Mouse (Mus musculus): ENCODE data around the gene Atp1b1. TPM values are rescaled to one million over a fixed set of nuclear protein-coding genes. Genes with fewer than 3 reads are reported as not detected.

Gene Atp1b1
- polyA plus RNA-seq, 1 experiment from 2014 or later = 235 TPM

GRCm38 (mm10) chr1:164473398-164473797 is 15.2 kb upstream of the Atp1b1 start:
- H3K27ac ChIP-seq (ENCODE audit: low read depth, low read length) = no peak overlapping the region
- no peaks in the 10 kb centered on the region for H3K27me3 ChIP-seq (ENCODE audit: control insufficient read depth, insufficient read depth, low read length)
- ATAC-seq (replicated peaks; ENCODE audit: insufficient number of reproducible peaks, low FRiP score, low TSS enrichment) = no peak; the same call in 1 of the 2 replicates
- no peaks in the 10 kb centered on the region for H3K9me3 ChIP-seq (replicated peaks; ENCODE audit: control insufficient read depth, low read length)
- WGBS (ENCODE audit: insufficient replicate concordance) = 85% methylated on average over 7 of the region's 7 CpGs
- no peak overlapping the region for H3K4me2 ChIP-seq
- H3K9ac ChIP-seq (ENCODE audit: low read depth, low read length) = no peak overlapping the region
- H3K4me1 ChIP-seq (ENCODE audit: control insufficient read depth, insufficient read depth, low read length) = peaks cover 16% of the 10 kb centered on the region
- H3K4me3 ChIP-seq (ENCODE audit: low read depth, low read length) = no peak overlapping the region
- H3K36me3 ChIP-seq (ENCODE audit: control insufficient read depth, insufficient read depth, low read length) = no peaks in the 10 kb centered on the region

GRCm38 (mm10) chr1:164471632-164472031 is 13.5 kb upstream of the Atp1b1 start:
- no peak for ATAC-seq (replicated peaks; ENCODE audit: insufficient number of reproducible peaks, low FRiP score, low TSS enrichment)
- Histone ChIP-seq H3K9me3 (replicated peaks; ENCODE audit: control insufficient read depth, low read length) (no peaks in the 10 kb centered on the region), H3K4me1 (ENCODE audit: control insufficient read depth, insufficient read depth, low read length) (peaks cover 16% of the 10 kb centered on the region), H3K27me3 (ENCODE audit: control insufficient read depth, insufficient read depth, low read length) (no peaks in the 10 kb centered on the region), H3K36me3 (ENCODE audit: control insufficient read depth, insufficient read depth, low read length) (no peaks in the 10 kb centered on the region), H3K27ac (ENCODE audit: low read depth, low read length) (no peak overlapping the region), H3K4me2 (no peak overlapping the region), H3K9ac (ENCODE audit: low read depth, low read length) (no peak overlapping the region), H3K4me3 (ENCODE audit: low read depth, low read length) (no peak overlapping the region)
- 86% methylated on average over 5 of the region's 5 CpGs for WGBS (ENCODE audit: insufficient replicate concordance)

GRCm38 (mm10) chr1:164470985-164471384 is 12.8 kb upstream of the Atp1b1 start:
- H3K4me2 ChIP-seq = no peak overlapping the region
- no peaks in the 10 kb centered on the region for H3K27me3 ChIP-seq (ENCODE audit: control insufficient read depth, insufficient read depth, low read length)
- no peak overlapping the region for H3K9ac ChIP-seq (ENCODE audit: low read depth, low read length)
- ATAC-seq (replicated peaks; ENCODE audit: insufficient number of reproducible peaks, low FRiP score, low TSS enrichment) = no peak
- no peaks in the 10 kb centered on the region for H3K36me3 ChIP-seq (ENCODE audit: control insufficient read depth, insufficient read depth, low read length)
- H3K9me3 ChIP-seq (replicated peaks; ENCODE audit: control insufficient read depth, low read length) = no peaks in the 10 kb centered on the region
- 69% methylated on average over 6 of the region's 6 CpGs for WGBS (ENCODE audit: insufficient replicate concordance)
- no peak overlapping the region for H3K4me3 ChIP-seq (ENCODE audit: low read depth, low read length)
- H3K27ac ChIP-seq (ENCODE audit: low read depth, low read length) = no peak overlapping the region
- peaks cover 16% of the 10 kb centered on the region for H3K4me1 ChIP-seq (ENCODE audit: control insufficient read depth, insufficient read depth, low read length)

- 80% methylated on average over 8 of the region's 8 CpGs for WGBS (ENCODE audit: insufficient replicate concordance)
- Histone ChIP-seq H3K4me1 (ENCODE audit: control insufficient read depth, insufficient read depth, low read length) (0 out of 2 replicates have a peak, but pooled peaks cover under 1% of the 10 kb centered on the region), H3K9me3 (replicated peaks; ENCODE audit: control insufficient read depth, low read length) (no peaks in the 10 kb centered on the region), H3K9ac (ENCODE audit: low read depth, low read length) (no peak overlapping the region), H3K27me3 (ENCODE audit: control insufficient read depth, insufficient read depth, low read length) (no peaks in the 10 kb centered on the region), H3K36me3 (ENCODE audit: control insufficient read depth, insufficient read depth, low read length) (no peaks in the 10 kb centered on the region), H3K27ac (ENCODE audit: low read depth, low read length) (no peak overlapping the region), H3K4me3 (ENCODE audit: low read depth, low read length) (no peak overlapping the region), H3K4me2 (no peak overlapping the region)
- ATAC-seq (replicated peaks; ENCODE audit: insufficient number of reproducible peaks, low FRiP score, low TSS enrichment) = no peak
Measured at GRCm38 (mm10) chr1:164468329-164468728, 10.2 kb upstream of the Atp1b1 start.

GRCm38 (mm10) chr1:164467406-164467805 is 9.3 kb upstream of the Atp1b1 start:
- no peak overlapping the region for H3K27ac ChIP-seq (ENCODE audit: low read depth, low read length)
- no peaks in the 10 kb centered on the region for H3K27me3 ChIP-seq (ENCODE audit: control insufficient read depth, insufficient read depth, low read length)
- 84% methylated on average over 10 of the region's 10 CpGs for WGBS (ENCODE audit: insufficient replicate concordance)
- H3K4me3 ChIP-seq (ENCODE audit: low read depth, low read length) = no peak overlapping the region
- no peak overlapping the region for H3K4me2 ChIP-seq
- no peaks in the 10 kb centered on the region for H3K9me3 ChIP-seq (replicated peaks; ENCODE audit: control insufficient read depth, low read length)
- no peak overlapping the region for H3K9ac ChIP-seq (ENCODE audit: low read depth, low read length)
- H3K4me1 ChIP-seq (ENCODE audit: control insufficient read depth, insufficient read depth, low read length) = no peaks in the 10 kb centered on the region
- H3K36me3 ChIP-seq (ENCODE audit: control insufficient read depth, insufficient read depth, low read length) = no peaks in the 10 kb centered on the region
- no peak for ATAC-seq (replicated peaks; ENCODE audit: insufficient number of reproducible peaks, low FRiP score, low TSS enrichment)

- Histone ChIP-seq H3K4me1 (ENCODE audit: control insufficient read depth, insufficient read depth, low read length) (peaks cover 18% of the 10 kb centered on the region), H3K4me3 (ENCODE audit: low read depth, low read length) (peak overlapping the region; percentile 8; the same call in 1 of the 2 replicates), H3K27ac (ENCODE audit: low read depth, low read length) (peak overlapping the region; percentile 79), H3K4me2 (peak overlapping the region; percentile 51), H3K9me3 (replicated peaks; ENCODE audit: control insufficient read depth, low read length) (no peaks in the 10 kb centered on the region), H3K27me3 (ENCODE audit: control insufficient read depth, insufficient read depth, low read length) (peaks cover 5% of the 10 kb centered on the region), H3K9ac (ENCODE audit: low read depth, low read length) (peak overlapping the region; percentile 49), H3K36me3 (ENCODE audit: control insufficient read depth, insufficient read depth, low read length) (no peaks in the 10 kb centered on the region)
- 23% methylated on average over 10 of the region's 10 CpGs for WGBS (ENCODE audit: insufficient replicate concordance)
- no peak for ATAC-seq (replicated peaks; ENCODE audit: insufficient number of reproducible peaks, low FRiP score, low TSS enrichment)
Measured at GRCm38 (mm10) chr1:164461726-164462125, 3.6 kb upstream of the Atp1b1 start.

- Histone ChIP-seq H3K4me3 (ENCODE audit: low read depth, low read length) (peak overlapping the region; percentile 8), H3K9me3 (replicated peaks; ENCODE audit: control insufficient read depth, low read length) (no peaks in the 10 kb centered on the region), H3K36me3 (ENCODE audit: control insufficient read depth, insufficient read depth, low read length) (no peaks in the 10 kb centered on the region), H3K4me2 (peak overlapping the region; percentile 51), H3K9ac (ENCODE audit: low read depth, low read length) (peak overlapping the region; percentile 49; the same call in 1 of the 2 replicates), H3K4me1 (ENCODE audit: control insufficient read depth, insufficient read depth, low read length) (peaks cover 18% of the 10 kb centered on the region), H3K27me3 (ENCODE audit: control insufficient read depth, insufficient read depth, low read length) (peaks cover 5% of the 10 kb centered on the region), H3K27ac (ENCODE audit: low read depth, low read length) (peak overlapping the region; percentile 79)
- ATAC-seq (replicated peaks; ENCODE audit: insufficient number of reproducible peaks, low FRiP score, low TSS enrichment) = no peak
- WGBS (ENCODE audit: insufficient replicate concordance) = 67% methylated on average over 13 of the region's 13 CpGs
Measured at GRCm38 (mm10) chr1:164460921-164461697, 3.0 kb upstream of the Atp1b1 start.

- H3K36me3 ChIP-seq (ENCODE audit: control insufficient read depth, insufficient read depth, low read length) = no peaks in the 10 kb centered on the region
- peak overlapping the region; percentile 75 for H3K4me3 ChIP-seq (ENCODE audit: low read depth, low read length)
- ATAC-seq (replicated peaks; ENCODE audit: insufficient number of reproducible peaks, low FRiP score, low TSS enrichment) = no peak
- peaks cover 21% of the 10 kb centered on the region for H3K4me1 ChIP-seq (ENCODE audit: control insufficient read depth, insufficient read depth, low read length)
- H3K9me3 ChIP-seq (replicated peaks; ENCODE audit: control insufficient read depth, low read length) = no peaks in the 10 kb centered on the region
- H3K27ac ChIP-seq (ENCODE audit: low read depth, low read length) = peak overlapping the region; percentile 91
- H3K4me2 ChIP-seq = peak overlapping the region; percentile 80
- 40% methylated on average over 12 of the region's 12 CpGs for WGBS (ENCODE audit: insufficient replicate concordance)
- peak overlapping the region; percentile 99 for H3K9ac ChIP-seq (ENCODE audit: low read depth, low read length)
- H3K27me3 ChIP-seq (ENCODE audit: control insufficient read depth, insufficient read depth, low read length) = peaks cover 5% of the 10 kb centered on the region
Measured at GRCm38 (mm10) chr1:164459127-164459905, 1.2 kb upstream of the Atp1b1 start.

All from heart, embryonic 11.5 days (tissue).